Mouse (Mus musculus) adrenal gland, adult 8-10 months (tissue): ENCODE data around the gene Abhd5. TPM values are rescaled to one million over a fixed set of nuclear protein-coding genes. Genes with fewer than 3 reads are reported as not detected.

ENCODE experiments used
- DNase-seq: peaks from one replicate; pipeline ENCODE4 v3.0.0; 2022
- total RNA-seq, 4 experiments: library from RNA; stranded (reverse); gene quantifications; 2 replicates each; pipeline ENCODE4 v1.2.4; 2022

The Abhd5 gene
- total RNA-seq, 4 experiments from 2014 or later = 60.5 to 75.1 (median 72.7) TPM

DNA sequence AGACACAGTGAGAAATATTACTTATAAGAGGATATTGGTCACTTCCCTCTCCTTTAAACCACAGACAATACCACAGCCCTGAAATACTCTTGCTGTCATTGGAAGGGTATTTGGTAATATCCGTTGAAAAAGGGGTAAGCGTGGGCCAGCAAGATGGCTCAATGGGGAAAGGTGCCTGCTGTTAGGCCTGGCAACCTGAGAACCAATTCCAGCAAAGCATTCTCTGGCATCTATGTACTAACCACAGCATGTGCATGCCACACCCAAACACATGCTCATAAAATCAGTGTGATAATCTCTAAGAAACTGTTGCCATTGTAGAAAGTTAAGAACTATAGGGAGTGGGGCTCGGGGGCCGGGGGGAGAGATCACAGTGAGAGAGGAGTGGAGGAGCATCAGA, 2.1 kb upstream of the Abhd5 start:
- DNase-seq = no peak

DNA sequence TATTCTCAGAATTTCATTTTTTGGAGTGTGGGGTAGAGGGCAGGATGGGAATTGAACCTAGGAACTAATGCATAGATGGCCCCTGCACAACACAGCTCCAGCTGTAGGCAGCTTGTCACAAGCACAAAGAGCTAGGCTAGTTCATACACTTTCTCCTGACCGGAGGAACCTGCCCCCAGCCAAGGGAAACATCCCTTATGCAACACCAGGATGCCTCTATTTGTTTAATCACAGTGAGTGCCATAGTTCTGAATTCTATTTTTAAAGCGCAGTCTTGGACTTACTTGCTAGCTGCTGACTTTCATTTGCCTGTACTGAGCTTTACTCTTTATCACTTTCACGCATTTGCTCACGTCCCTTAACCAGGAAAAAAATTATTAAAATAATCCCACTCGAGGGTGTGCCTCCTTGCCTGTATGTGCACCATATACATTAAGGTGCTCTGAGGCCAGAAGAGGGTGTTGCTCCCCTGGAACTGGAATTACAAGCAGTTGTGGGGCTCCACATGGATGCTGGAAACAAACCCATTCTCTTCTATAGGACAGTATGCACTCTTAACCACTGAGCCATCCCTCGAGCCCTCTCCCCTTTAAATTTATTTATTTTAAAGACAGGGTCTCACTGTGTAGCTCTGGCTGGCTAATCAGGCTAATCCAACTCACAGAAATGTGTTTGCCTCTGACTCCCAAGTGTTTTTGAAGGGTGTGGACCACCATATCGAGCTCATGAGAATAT, 845 bp upstream of the Abhd5 start:
- no peak for DNase-seq

DNA sequence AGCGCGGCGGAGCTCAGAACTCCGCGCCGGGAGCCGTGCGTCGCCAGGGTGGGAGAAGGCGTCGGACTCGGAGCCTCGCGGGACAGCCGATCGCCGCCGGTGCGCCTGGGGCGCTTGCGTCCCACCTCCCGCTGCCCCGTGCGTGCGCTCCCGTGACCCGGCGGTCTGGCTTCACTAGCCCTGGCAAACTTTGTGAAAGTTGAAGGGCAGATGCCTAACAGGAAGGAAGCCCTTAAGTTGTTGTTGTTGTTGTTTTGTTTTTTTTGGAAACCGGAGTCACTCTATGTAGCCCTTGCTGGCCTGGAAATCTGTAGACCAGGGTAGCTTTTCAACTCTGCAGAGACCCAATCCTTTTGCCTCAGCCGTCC, 601 bp downstream of the Abhd5 start:
- no peak for DNase-seq

DNA sequence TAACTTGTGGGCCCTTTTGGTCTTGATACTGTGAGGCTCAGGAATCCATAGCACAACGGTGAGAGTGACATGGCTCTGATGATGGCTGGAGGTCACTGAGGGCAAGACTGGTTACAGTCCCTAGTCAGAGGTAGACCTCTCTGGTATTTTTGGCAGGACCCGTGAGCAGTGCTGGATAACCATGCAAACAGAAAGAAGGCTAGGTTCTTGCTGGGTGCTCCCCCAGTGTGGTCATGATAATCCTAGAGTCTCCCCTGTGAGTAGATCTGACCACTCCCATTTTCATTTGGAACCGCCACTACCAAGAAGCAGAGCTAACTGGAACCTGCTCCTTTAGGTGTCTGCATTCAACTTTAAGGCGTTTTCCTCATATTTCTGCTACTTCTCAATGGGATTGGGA, 1.5 kb downstream of the Abhd5 start:
- DNase-seq = no peak

DNA sequence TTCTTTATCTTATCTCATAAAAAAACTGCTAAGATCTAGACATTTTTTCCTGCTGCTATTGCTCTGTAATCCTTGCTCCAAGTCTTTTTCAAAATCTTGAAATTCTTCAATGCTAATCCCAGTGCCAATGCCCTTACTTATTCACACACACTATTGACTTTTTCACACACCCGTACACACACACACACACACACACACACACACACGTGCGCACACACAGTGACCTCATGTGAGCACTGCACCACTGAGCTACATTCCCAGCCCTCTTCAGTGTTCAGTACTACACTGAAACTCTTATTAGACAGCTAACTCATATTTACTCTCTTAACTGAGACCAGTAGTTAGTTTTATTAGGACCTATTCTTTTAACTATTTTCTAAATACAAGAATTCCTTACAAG, 2.8 kb downstream of the Abhd5 start:
- DNase-seq = no peak

DNA sequence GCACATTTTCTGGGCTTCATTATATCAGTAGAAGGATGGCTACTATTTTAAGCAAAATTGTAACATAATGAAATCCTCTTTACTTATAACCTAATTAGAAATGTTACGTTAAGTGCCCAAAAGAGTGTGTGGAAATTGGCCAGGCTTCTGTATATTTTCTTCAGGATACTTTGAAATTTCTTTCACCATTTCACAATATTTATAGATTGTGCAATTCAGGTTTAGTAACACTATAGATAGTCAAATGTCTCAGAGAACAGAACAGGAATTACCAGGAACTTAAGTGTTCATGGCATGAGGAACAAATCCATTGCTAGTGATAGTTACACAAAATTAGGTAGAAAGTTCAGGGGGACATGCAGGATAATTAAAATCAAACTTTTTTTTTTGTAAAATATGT, 5.7 kb downstream of the Abhd5 start:
- no peak for DNase-seq

DNA sequence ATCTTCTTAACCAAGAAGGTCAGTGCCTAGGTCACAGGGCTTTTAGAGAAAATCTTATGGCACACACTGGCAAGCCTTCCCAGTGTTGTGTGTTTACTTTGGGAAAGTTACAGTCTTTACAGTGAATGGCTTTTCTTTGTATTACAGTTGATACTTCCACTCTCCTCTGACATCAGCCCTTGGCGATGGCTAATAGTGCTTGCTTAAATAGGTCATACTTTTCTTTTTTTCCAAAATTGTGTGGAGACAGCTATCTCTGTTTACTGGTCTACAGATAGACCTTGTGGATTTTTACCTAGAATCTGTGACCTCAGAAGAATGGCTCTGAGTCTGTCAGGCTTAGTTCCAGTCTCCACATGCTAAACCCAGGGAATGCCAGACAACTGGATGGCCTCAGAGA, 6.2 kb downstream of the Abhd5 start:
- DNase-seq = no peak

DNA sequence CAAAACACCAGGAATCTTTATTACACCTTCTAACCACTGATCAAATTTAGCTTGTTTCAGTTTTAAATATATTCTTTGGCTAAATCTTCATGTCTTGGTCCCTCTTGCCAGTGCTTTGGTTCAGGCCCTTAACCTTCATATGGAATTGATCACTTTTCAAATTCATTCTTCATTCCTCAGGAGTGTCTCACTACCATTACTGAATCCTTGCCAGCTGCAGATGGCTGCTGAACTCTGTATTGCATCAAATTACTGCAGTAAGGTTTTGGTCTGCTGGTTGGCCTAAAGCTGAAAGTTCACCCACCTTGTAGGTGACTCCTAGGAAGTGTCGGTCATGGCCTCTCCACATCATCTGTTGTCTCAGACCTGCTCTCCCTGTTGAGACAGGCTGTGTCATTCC, 12.8 kb downstream of the Abhd5 start:
- no peak for DNase-seq

DNA sequence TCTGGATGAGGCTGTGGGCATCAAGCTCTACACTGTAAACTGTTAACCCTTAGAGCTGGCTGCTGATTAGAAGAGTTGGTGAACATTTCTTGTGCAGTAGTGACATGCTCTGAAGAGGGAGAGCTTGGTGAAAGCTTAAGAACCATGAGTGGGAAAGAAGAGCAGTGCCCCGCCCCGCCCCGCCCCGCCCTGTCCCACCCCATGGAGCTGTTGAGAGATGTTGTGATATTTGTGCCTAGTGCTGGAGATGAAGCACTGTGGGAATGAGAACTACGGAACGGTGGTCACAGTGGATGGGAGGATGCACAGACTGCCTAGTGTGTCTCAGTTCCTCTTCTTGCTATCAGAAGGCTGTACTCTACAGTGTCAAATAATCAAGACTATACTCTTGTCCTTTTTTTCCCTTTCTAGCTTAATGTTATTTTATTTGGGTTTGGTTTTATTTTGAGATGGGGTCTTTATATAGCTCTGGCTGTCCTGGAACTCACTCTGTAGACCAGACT, 18.9 kb downstream of the Abhd5 start:
- no peak for DNase-seq

DNA sequence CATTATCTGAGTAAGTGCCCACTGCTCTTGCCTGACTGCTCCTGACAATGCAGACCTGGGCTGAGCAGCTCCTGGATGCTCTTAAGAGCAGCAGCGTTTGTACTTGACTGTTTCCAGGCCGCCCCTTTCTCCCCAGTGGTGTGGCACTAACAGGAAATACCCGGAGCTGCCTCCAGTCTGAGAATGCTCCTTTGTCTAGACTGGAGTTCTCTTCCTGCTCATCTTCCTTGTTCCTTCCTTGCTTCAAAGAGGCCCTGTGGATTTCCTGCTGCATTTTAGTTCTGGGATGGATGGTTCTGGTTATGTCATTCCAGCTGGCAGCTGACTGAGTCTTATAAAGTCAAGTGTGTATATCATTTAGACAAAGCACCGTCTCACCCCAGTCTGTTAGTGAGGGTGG, 21.1 kb downstream of the Abhd5 start:
- no peak for DNase-seq

DNA sequence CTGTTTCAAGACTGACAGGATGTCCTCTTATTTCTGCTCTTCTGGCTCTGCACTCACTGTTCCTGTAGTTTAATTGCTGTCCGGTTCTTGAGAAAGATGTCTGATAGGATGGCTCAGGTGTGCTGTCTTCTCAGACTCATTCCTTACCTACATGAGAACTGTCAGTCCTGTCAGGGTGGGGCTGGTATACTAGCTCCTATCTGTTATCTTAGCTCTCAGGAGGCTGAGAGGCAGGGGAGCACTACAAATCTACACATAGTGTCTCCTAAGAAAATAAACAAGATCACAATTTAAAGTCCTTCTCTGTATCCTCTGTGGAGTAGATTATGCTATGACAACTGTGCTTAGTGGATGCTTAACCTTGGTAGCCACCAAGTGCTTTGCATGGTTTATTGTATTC, 21.6 kb downstream of the Abhd5 start:
- DNase-seq = no peak

DNA sequence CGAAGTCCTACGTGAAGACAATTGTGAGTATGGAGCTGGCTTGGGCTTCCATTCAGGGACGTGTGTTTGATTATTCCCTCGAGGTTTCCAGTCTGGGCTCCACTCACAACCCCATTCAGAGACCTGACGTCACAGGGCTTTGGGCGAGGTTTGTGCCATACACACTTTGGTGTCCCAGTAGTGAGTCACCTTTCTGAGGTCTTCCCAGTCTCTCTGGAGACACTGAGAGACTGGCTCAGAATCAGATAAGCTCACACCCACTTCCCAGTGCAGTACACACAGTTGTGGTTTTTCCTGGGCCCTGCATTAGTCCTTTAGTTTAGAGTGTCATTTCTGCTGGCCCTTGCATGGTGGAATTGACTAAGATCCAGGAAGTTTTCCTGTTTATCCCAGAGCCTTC, 27.6 kb downstream of the Abhd5 start:
- DNase-seq = no peak

DNA sequence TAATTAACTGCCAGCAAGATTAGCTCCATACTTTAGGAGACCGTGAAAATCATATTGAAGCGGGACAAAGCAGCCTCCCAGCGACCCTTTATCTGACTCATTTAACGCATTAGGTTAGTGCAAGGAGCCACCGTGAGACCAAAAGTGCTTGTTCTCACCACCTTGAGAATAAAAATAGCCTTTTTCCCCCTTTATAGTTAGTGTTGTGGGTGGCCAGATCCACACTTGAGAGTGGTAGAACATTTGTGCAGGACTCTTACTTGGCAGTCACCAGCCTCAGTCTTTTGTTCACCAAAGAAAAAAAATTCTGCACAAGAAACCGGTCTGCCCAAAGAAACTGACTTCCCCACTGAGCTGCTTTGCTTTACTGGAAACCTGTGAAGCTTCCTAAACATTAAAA, 29.6 kb downstream of the Abhd5 start:
- DNase-seq = no peak

DNA sequence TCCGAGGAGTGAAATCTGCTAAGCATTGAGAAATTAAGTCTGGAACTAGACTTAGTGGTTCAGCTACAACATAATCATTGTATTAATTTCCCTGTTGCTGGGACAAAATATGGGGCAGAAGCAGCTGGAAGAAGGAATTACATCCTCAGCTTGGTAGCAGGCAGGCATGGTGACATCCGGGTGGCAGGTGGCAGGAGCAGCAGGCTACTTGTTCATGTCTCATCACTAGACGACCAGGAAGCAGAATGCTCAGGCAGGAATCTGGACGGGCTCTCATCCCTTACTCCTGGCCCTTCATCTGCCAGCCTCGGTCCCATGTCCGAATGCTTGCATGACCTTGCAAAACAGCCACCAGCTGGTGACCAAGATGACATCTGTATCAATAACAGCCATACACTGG, 30.6 kb downstream of the Abhd5 start:
- DNase-seq = no peak

DNA sequence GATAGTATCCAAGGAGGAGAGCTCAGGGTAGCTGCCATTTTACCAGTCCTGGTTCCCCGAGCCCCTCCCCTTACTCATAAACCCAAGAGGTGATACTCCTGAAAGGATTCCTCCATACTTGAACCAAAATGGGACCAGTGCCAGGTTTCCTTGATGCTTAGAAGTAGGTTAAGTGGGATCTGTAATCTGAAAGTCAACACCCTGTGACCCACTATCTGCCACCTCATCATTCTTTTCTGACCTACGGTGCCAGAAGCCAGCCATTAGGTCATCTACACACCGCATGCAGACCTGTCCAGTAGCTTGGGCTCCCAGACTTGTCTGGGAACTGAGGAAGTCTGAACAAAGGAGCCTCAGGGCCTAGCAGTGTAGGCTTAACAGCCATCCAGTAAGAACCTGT, 34.6 kb downstream of the Abhd5 start:
- no peak for DNase-seq

DNA sequence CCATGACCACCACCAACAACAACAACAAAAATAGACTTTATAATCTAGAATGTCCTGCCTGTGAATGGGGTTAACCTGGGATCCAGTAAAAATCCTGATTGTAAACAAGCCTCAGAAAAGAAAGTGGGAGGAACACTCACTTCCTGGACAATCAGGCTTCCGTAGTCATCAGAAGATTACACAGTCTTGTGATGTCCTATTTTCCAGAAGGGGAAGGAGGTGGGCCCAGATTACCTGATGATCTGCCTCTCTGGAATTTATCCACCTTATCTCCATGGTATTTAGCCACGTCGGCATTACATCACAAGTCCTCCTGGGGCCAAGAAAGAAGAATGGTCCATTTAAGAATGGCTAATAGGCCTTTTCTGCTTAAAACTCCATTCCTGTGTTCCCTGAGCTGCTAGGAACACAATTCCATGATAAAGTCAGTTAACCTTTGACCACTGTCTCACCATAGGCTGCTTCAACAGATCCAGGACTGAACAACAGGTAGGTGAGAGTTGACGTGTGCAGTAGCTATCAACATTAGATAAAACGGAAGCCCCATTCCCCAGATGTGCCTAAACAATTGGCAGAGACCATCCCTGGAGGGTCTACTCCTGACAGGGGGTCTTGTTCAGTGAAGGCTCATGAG, 38.0 kb downstream of the Abhd5 start:
- no peak for DNase-seq

DNA sequence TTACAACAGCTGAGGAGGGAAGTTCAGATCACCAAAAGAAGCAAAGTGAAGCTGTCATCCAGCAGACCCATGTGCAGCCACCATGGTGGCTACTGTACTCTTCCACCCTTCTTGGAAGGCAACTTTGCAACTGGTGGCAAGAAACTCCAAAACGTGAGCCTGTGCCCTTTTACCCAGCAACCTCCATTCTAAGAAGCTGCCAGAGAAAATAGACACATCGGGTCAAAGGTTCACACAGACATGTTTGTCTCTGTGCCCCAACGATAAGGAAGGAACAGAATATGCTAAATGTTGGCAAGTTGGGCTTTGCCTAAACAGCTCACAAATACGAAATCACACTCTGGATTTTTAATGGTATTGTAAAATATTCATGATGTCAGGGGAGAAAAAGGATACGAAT, 44.4 kb downstream of the Abhd5 start:
- no peak for DNase-seq

DNA sequence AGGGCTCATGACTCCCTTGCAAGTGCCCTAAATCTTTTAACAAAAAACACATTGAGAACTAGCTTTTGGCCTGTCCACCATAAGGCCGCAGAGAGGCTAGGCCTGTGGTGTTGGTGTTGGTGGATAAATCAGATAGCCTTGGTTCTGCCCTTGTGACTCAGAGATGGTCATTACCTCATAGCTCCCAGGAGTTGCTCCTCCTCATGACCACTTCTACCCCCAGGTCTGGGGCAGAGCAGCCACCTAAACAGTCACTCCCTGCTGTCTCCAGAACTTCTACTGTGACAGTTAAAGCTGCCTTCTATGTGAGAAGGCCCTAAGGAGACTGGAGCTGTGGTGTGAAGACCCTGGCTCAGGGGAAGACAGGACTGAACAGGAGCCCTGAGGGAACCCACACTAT, 45.7 kb downstream of the Abhd5 start:
- peak; percentile 31 for DNase-seq

DNA sequence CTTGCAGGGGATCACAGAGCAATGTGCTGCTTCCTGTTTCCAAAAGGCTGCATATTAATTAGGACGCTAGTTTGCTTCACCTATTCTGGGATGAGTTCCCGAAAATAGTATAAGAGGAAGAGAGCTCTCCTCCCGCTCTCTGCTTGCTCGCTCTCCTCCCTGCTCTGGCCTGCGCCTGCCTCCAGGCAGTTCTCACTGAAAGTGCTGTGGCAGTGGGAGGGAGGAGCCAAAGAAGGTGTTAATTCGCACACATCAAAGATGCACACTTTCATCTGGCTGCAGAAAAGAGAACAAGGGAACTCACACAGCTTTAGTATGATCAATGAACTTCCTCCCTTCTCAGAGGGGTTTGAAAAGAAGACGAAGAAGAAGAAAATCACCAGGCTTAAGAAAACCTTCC, 47.3 kb downstream of the Abhd5 start:
- DNase-seq = no peak

DNA sequence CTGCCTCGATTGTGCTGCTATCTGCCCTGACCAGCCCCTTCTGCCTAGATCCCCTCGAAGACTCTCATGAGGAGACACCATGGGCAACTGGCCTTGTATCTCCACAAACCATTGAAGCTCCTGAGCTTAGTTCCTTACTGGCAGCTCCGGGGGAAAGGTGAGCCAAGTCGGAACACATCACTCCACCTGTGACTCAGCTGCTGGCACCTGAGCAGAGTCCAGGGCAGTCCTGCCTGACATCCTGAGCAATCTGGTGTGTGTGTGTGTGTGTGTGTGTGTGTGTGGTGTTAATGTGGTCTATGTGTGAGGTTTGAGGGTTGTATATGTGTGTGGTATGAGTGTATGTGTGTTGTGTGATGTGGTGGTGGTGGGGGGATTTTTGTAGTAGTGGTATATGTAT, 49.8 kb downstream of the Abhd5 start:
- DNase-seq = no peak

DNA sequence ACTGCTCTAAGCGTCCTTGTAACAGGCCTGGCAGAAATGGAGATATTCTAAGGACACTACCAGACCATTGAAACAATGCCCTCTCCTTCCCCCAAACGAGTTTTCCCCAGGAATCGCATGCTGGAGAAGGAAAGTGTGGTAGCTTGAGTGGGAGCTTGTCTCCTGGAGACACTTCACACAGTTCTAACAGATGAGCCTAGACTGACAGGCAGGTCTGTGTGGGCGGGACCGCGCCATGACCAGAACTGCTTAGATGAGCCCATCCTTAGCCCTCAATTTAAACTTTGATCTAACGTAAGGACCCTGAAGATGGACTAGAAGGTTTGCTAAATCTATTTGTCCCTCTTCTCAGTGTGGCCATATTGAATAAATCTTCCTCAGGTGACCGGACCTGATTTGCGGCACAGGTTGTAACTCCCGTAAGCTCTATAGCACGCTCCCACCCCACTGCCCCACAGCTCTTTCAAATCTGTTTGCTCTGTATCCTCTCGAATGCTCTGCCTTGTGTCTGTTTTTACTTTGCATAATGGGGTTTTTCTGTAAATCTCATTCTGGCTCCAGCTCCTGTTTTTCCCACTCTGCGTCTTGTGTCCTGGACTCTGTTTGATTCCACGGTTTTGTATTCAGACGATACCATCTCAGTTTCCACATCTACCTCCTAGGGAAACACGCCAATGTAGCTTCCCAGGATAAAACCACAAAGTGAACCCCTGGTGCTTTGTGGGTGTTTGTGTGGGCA, 59.2 kb downstream of the Abhd5 start:
- no peak for DNase-seq

DNA sequence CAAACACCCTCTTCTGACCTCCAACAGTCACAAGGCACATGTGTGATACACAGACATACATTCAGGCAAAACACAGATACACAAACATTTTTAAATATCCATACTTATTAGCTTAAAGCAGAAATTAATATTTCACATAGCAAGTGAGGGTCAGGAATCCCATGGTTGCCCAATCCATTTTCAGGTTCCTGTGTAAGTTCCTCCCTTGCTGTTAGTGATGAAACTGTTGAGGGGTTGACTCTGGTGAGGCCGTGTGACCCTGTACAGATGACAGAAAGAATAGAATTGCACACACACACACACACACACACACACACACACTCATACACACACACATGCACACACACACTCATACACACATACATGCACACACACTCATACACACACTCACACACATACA, 63.2 kb downstream of the Abhd5 start:
- DNase-seq = no peak

DNA sequence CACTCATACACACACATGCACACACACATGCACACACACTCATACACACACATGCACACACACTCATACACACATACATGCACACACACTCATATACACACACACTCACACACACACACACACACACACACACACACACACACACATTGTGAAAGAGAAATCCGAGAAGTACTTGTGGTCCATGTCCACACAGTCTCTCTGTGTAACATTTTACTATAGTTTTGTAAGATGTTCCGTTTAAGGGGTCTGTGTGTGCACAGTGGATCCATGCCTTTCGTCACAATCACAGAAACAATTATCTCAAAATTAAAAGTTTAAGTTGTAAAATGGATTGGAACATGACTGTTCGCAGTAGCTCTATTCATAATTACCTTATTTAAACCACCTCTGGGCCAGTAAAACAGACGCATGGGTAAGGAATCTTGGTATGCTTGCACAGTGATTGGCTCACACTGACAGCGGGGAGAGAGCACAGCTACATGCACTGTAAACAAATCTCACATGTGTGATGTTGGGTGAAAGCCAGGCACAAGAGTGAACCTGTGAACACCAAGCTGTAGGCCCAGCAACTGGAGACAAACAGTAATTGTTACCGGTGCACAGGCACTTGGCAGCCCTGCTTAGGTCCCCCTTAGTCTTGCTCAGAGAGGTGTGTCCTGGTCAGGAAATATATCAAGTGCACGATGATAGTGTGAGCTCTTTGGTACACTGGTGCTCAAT, 63.8 kb downstream of the Abhd5 start:
- DNase-seq = no peak
